Mouse (Mus musculus) mesoderm, embryonic 11.5 days (tissue): ENCODE measurements around the gene Rbm47.

Source experiments
- DNase-seq: peaks from one replicate; pipeline ENCODE4 v3.0.0-alpha.2; 2012; ENCODE audit warnings: low read depth, low spot score

Gene Rbm47

DNA sequence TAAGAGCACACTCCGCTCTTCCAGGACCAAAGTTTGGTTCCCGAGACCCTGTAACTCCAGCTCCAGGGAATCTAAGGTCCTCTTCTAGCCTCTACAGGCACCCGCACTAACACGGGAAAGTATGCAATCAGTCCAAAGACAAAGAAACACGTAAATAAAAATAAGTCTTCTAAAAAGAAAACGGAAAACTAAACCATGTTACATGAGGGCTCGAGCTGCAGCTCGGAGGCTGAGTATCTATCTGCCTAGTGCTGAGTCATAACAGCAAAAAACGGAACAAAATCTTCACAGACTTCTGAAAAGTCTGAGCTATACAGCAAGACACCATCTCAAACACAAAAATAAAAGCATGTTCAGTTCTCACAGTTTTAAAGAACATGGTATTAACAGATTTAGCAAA is 86.0 kb downstream of the Rbm47 start:
- no peak for DNase-seq

GRCm38 (mm10) chr5:66086304-66086703 is 86.6 kb downstream of the Rbm47 start:
- no peak for DNase-seq

- DNase-seq, result no peak
Measured at GRCm38 (mm10) chr5:66085478-66085877, 87.4 kb downstream of the Rbm47 start.

GRCm38 (mm10) chr5:66084541-66084940 is 88.4 kb downstream of the Rbm47 start:
- DNase-seq, result no peak

- DNase-seq, result peak; percentile 78
Measured at GRCm38 (mm10) chr5:66083350-66083749, 89.6 kb downstream of the Rbm47 start.

DNA sequence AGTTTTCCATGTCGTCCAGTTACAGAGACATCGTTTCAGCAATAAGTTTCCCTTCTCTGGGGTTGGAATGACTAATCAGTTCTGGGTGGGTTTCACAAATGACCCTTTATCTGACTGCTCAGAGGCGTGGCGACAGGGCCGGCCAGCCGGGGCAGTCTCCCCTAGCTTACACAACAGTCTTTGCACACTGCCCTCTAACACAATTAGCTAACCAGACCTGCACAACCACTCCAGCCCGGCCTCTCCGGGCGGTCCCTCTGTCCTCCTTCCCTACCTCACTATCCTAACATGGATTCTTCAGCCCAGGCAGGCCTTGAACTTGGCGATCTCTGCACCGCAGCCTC is 90.7 kb downstream of the Rbm47 start:
- no peak for DNase-seq

- DNase-seq, result no peak
Measured at GRCm38 (mm10) chr5:66081443-66082228, 91.3 kb downstream of the Rbm47 start.

DNA sequence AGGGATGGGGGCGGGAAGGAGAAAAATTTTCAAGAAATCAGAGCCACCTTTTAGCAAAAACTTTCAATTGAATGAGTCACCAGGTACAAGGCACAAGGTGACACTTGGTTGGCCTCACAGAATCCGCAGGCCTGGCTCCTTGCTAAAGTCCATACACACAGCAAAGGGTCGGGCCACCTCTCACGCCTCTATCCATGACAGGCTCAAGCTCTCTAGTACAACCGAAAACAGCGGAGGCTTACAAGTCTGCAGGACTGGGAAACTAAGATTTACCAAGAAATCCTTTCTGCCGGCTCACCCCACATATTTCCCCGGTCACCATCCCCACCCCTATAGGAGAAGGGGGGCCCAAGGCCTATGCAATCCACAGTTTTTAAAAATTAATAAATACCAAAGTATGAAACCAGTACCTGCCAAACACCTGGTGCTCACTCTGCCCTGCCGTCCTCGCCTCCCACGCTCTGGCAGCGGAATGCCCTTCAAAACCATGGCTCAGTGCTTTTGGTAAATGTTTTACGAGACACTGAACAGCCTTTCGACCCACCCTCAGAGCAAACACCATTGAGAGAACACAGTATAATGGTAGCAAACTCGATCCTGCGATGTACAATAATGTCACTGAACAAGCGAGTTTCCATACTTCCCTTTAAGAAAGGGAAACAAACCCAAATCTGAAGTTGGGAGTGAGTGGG is 92.2 kb downstream of the Rbm47 start:
- DNase-seq, result no peak

- no peak for DNase-seq
Measured at GRCm38 (mm10) chr5:66079358-66080179, 93.3 kb downstream of the Rbm47 start.

GRCm38 (mm10) chr5:66078491-66079012 is 94.4 kb downstream of the Rbm47 start:
- DNase-seq, result no peak

DNA sequence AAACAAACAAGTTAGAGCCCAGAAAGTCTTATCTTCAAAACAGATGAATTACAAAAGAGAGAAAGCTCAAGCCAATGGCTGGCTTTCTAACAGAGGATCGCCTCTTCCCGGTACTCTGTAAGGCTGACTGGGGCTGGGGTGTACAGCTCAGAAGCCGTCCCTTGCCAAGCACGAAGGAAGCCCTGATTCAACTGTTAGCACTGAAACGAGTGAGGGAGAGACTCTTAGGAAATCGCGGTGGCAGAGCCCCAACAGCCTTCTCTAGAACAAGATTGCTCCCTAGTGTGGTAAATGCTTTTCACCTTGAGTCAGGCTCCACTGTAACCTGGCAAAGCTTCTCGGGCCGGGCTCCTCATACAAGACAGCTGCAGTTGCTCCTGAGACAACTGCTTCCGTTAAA is 95.5 kb downstream of the Rbm47 start:
- DNase-seq, result no peak

GRCm38 (mm10) chr5:66076685-66077301 is 96.1 kb downstream of the Rbm47 start:
- DNase-seq, result no peak

DNA sequence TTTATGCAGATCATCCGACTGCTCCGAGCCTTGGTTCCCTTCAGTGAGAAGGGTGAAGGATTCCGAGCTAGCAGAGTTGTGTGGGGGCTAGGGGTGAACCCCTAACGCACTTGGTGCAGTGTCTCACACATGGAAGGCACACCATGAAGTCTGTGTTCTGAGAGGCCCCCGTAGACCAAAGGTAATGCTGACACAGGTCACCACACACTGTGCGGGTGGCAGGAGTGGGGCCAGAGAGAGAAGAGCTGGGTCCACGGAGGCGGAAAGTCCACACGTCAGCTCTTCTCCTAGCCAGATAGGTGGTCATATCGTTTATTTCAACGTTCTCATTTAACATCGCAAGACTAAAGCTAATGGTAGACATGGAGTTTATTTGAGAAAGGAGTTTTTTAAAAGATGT is 97.0 kb downstream of the Rbm47 start:
- no peak for DNase-seq

- DNase-seq, result no peak
Measured at GRCm38 (mm10) chr5:66075032-66075488, 97.9 kb downstream of the Rbm47 start.

DNA sequence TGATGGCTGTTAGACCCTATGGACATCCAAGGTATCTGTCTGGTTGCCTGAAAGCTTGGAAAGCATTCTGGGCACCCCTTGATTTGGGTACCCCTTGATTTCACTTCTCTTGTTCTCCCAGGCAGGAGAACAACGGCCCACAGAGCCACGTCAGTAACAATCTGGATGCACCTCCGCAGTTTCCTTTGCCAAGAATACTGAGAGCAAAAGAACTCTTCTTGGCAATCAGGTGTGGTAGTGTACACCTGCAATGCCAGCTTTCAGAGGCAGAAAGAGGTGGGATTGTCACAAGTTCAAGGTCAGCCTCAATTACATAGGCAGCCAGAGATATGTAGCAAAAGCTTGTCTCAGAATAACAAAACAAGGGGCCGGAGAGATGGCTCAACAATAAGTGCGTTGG is 98.7 kb downstream of the Rbm47 start:
- DNase-seq, result no peak

GRCm38 (mm10) chr5:66073604-66074164 is 99.2 kb downstream of the Rbm47 start:
- no peak for DNase-seq

GRCm38 (mm10) chr5:66071722-66072121 is 101.2 kb downstream of the Rbm47 start:
- no peak for DNase-seq

GRCm38 (mm10) chr5:66070350-66070749 is 102.6 kb downstream of the Rbm47 start:
- DNase-seq, result no peak

DNA sequence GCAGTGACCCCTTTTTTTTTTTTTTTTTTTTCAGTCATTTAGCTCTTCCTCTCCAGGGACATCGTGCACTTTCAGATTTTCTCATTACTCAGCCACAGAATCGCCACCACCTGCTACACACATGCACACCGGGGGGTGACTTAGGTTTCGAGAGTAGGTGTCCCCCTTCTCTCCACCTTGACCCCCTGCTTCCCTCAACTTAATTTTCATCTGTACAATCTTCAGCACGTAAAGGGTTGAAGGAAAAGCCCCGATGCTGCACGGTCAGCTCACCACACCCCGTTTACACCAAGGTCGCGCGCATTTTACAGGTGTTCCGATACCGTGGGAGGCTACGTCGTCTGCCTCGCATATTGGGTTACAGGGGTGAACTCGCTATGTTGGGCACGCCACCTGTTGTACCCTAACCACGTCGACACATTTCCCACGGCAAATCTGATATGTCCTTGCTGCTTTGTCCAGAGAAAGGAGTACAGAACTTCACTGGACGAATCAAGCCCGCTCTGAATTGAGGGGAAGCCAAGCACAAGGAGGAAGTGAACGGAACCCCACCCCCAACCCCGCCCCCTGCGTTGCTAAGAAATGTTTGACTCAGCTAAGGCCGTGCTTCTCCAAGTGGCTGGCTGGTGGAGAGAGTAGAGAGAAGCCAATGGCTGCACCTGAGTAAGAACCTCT is 103.3 kb downstream of the Rbm47 start:
- DNase-seq, result peak; percentile 49

- DNase-seq, result no peak
Measured at GRCm38 (mm10) chr5:66069133-66069469, 103.8 kb downstream of the Rbm47 start.
